Mouse (Mus musculus) ES-Bruce4 (cell line): ENCODE data around the gene 1700102P08Rik.

Experiments
- CTCF ChIP-seq: IDR thresholded peaks from one replicate; pipeline ENCODE4 v1.8.1; 2011; ENCODE audit warnings: low read depth, low read length
- POLR2A ChIP-seq: IDR thresholded peaks from one replicate; pipeline ENCODE4 v1.8.1; 2011; ENCODE audit warnings: low read length; ENCODE audit not compliant: insufficient read depth

DNA sequence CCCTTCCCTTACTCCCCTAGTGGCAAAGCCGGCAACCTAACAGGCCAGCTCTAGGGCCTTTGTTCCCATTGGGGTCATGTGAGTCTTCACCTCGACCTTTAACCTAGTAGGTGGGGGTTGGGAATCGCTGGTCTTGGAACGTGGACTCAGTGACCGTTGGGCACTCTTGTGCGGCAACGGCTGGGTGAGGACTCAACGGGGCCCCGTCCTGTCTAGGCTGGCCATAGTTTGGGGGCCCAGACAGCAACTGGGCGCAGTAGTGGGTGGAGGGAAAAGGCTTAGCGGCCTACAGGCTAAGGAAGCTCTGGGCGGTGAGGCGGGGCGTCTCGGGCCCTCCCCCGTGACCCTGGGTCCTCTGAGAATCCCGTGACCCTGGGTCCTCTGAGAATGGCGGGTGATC is at the start of gene 1700102P08Rik:
- TF ChIP-seq CTCF = no peak
- no peak for TF ChIP-seq POLR2A
